Mouse (Mus musculus) left cerebral cortex, adult 11 months (tissue): Measurements from ENCODE around the gene B4galt4.
"Not testable (repeated sequence)": the region's sequence is repeated elsewhere in the genome, so short reads cannot be mapped to it uniquely, and the experiment has no call there.

Experiments used
- DNase-seq: peaks from one replicate; pipeline ENCODE4 v3.0.0; 2022; ENCODE audit warnings: low spot score

B4galt4 gene

GRCm38 (mm10) chr16:38742113-38742658, at the start of gene B4galt4:
TSS of gene B4galt4 (plus strand) at chr16:38742264.
- DNase-seq: peak; percentile 72

- no peak for DNase-seq
Observed at GRCm38 (mm10) chr16:38694906-38695540, 47.0 kb upstream of the B4galt4 start.

GRCm38 (mm10) chr16:38695557-38695956, 46.5 kb upstream of the B4galt4 start:
- DNase-seq: no peak

GRCm38 (mm10) chr16:38697611-38698010, 44.5 kb upstream of the B4galt4 start:
- no peak for DNase-seq

- DNase-seq: no peak
Observed at GRCm38 (mm10) chr16:38700392-38701162, 41.5 kb upstream of the B4galt4 start.

- no peak for DNase-seq
Observed at GRCm38 (mm10) chr16:38701492-38702185, 40.4 kb upstream of the B4galt4 start.

GRCm38 (mm10) chr16:38702316-38702715, 39.7 kb upstream of the B4galt4 start:
- no peak for DNase-seq

- no peak for DNase-seq
Observed at GRCm38 (mm10) chr16:38703501-38703900, 38.6 kb upstream of the B4galt4 start.

- DNase-seq: no peak
Observed at GRCm38 (mm10) chr16:38705531-38706281, 36.4 kb upstream of the B4galt4 start.

- no peak for DNase-seq
Observed at GRCm38 (mm10) chr16:38706782-38707181, 35.3 kb upstream of the B4galt4 start.

- no peak for DNase-seq
Observed at GRCm38 (mm10) chr16:38708962-38709520, 33.0 kb upstream of the B4galt4 start.

- DNase-seq: no peak
Observed at GRCm38 (mm10) chr16:38711245-38711644, 30.8 kb upstream of the B4galt4 start.

- no peak for DNase-seq
Observed at GRCm38 (mm10) chr16:38712105-38712504, 30.0 kb upstream of the B4galt4 start.

GRCm38 (mm10) chr16:38712581-38713403, 29.3 kb upstream of the B4galt4 start, which contains the start of gene Arhgap31:
TSS of gene Arhgap31 (minus strand) at chr16:38713274.
- DNase-seq: peak; percentile 40

GRCm38 (mm10) chr16:38713404-38714258, 28.4 kb upstream of the B4galt4 start:
- DNase-seq: no peak

GRCm38 (mm10) chr16:38714259-38714526, 27.9 kb upstream of the B4galt4 start:
- not testable (repeated sequence) for DNase-seq

GRCm38 (mm10) chr16:38721377-38721776, 20.7 kb upstream of the B4galt4 start:
- DNase-seq: no peak

- DNase-seq: no peak
Observed at GRCm38 (mm10) chr16:38724256-38724655, 17.8 kb upstream of the B4galt4 start.

- no peak for DNase-seq
Observed at GRCm38 (mm10) chr16:38724974-38725373, 17.1 kb upstream of the B4galt4 start.
